Mouse (Mus musculus) spleen, adult 2 months (tissue): ENCODE measurements around the gene Fcrl6.

Experiments
- CTCF ChIP-seq: fragments of 200-500 bp; IDR thresholded peaks from 2 replicates; pipeline ENCODE4 v1.5.1; 2011; ENCODE audit warnings: mild to moderate bottlenecking, inconsistent platforms; ENCODE audit not compliant: insufficient read depth, insufficient read length, insufficient replicate concordance; ENCODE audit errors: extremely low read depth
- POLR2A ChIP-seq: fragments of 200-500 bp; IDR thresholded peaks from 2 replicates; pipeline ENCODE4 v1.6.1; 2011; ENCODE audit warnings: low read depth, low read length, inconsistent platforms

- no peak for TF ChIP-seq POLR2A
- no peak for TF ChIP-seq CTCF
Observed at GRCm38 (mm10) chr1:172548501-172548900, 53.9 kb downstream of the Fcrl6 start.
